Mouse (Mus musculus): Measurements from ENCODE around the gene Rgp1. TPM values are rescaled to one million over a fixed set of nuclear protein-coding genes. Genes with fewer than 3 reads are reported as not detected.
A peak's percentile ranks its signal among the peaks of the same experiment; 100 is the strongest.

The Rgp1 gene
- polyA plus RNA-seq, 1 experiment: 27.9 TPM

DNA sequence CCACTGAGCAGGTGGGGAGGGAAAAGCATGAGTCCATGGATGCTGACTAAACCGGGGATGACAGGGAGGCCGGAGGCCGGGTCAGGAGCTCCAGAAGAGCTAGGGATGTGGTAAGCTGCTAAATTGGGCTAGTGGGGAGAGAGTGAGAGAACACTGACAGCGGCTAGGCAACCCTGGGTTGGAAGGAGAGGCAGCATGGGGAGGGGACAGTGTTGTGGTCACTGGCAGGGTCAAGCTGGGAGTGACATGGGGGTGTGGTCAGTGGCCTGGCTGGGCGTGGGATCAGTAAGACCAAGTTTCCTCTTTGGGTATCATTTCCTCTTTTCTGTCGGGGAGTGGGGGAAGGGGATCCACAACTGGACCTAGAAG, 18.3 kb upstream of the Rgp1 start:
- no peak overlapping the region for H3K9ac ChIP-seq (ENCODE audit: low read depth, poor library complexity, severe bottlenecking)
- no peak overlapping the region for H3K4me3 ChIP-seq (ENCODE audit: low read depth, low read length)
- H3K27me3 ChIP-seq (ENCODE audit: control insufficient read depth, insufficient read depth, low read length, poor library complexity, severe bottlenecking): no peaks in the 10 kb centered on the region
- TF ChIP-seq POLR2A (IDR thresholded peaks at IDR 0.05; ENCODE audit: insufficient read depth, low read length): no peak
- no peak for TF ChIP-seq EP300 (IDR thresholded peaks at IDR 0.05; ENCODE audit: insufficient read depth, low read depth, low read length)
- no peak for TF ChIP-seq CTCF (IDR thresholded peaks at IDR 0.05; ENCODE audit: low read depth, low read length)
- H3K36me3 ChIP-seq (ENCODE audit: control insufficient read depth, insufficient read depth, low read length, poor library complexity, severe bottlenecking): peaks cover 10% of the 10 kb centered on the region
- H3K9me3 ChIP-seq (replicated peaks; ENCODE audit: control insufficient read depth, insufficient read depth, low read length, poor library complexity, severe bottlenecking): no peaks in the 10 kb centered on the region
- no peak overlapping the region for H3K27ac ChIP-seq (ENCODE audit: insufficient read depth, low read length)
- peaks cover 12% of the 10 kb centered on the region for H3K4me1 ChIP-seq (ENCODE audit: control insufficient read depth, insufficient read depth, low read length)

DNA sequence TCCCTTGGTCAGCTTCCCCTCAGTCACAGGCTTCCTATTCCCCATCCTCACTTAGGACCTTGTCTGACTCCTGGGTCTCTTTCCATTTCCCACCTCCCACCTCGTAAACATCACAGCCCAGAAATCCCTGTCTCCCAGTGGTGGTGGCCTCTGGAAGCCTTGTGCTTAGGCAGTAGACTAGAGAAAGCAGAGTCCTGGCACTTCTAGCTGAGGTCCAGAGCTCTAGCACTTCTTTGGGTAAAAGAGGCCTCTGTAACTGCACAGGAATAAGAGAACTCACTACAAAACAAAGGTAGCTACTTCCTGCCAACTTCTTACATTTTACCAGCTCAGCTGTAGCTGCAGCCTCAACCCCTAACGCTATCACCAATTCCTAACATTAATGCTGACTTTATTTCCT, 17.5 kb upstream of the Rgp1 start:
- no peaks in the 10 kb centered on the region for H3K27me3 ChIP-seq (ENCODE audit: control insufficient read depth, insufficient read depth, low read length, poor library complexity, severe bottlenecking)
- peaks cover 2% of the 10 kb centered on the region; the same call in 1 of the 2 replicates for H3K36me3 ChIP-seq (ENCODE audit: control insufficient read depth, insufficient read depth, low read length, poor library complexity, severe bottlenecking)
- no peak overlapping the region for H3K27ac ChIP-seq (ENCODE audit: insufficient read depth, low read length)
- peaks cover 12% of the 10 kb centered on the region for H3K4me1 ChIP-seq (ENCODE audit: control insufficient read depth, insufficient read depth, low read length)
- H3K4me3 ChIP-seq (ENCODE audit: low read depth, low read length): no peak overlapping the region
- peak overlapping the region; percentile 85 for H3K9ac ChIP-seq (ENCODE audit: low read depth, poor library complexity, severe bottlenecking)
- TF ChIP-seq POLR2A (IDR thresholded peaks at IDR 0.05; ENCODE audit: insufficient read depth, low read length) (no peak), EP300 (IDR thresholded peaks at IDR 0.05; ENCODE audit: insufficient read depth, low read depth, low read length) (no peak), CTCF (IDR thresholded peaks at IDR 0.05; ENCODE audit: low read depth, low read length) (no peak)
- H3K9me3 ChIP-seq (replicated peaks; ENCODE audit: control insufficient read depth, insufficient read depth, low read length, poor library complexity, severe bottlenecking): no peaks in the 10 kb centered on the region

DNA sequence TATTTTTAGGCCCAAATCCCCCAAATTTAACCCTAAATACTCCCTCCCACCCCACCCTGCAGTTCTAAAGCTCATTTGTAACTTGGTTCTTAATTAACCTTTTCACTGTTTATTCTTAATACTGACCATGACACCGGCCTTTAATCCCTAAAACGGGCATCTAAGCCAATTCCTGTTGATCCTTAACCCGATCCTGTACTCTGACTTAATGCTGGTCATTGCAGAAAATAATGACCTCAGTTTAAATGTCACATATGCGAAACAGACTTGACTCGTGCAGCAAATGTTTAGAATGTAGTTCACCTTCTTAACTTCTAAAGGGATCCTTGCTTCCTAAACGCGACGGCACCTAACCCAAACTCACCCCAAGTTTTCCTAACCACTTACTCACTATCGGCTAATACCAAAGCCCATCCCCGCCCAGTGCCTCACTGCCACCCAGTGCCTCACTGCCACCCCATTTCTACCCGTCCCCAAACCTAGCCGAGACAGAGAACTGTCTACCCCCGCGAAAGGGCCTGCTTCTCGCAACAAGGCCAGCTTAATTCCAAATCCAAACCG, 17.0 kb upstream of the Rgp1 start:
- no peaks in the 10 kb centered on the region for H3K9me3 ChIP-seq (replicated peaks; ENCODE audit: control insufficient read depth, insufficient read depth, low read length, poor library complexity, severe bottlenecking)
- peak overlapping the region; percentile 97 for H3K4me3 ChIP-seq (ENCODE audit: low read depth, low read length)
- H3K36me3 ChIP-seq (ENCODE audit: control insufficient read depth, insufficient read depth, low read length, poor library complexity, severe bottlenecking): no peaks in the 10 kb centered on the region
- H3K27ac ChIP-seq (ENCODE audit: insufficient read depth, low read length): peak overlapping the region; percentile 92
- no peaks in the 10 kb centered on the region for H3K27me3 ChIP-seq (ENCODE audit: control insufficient read depth, insufficient read depth, low read length, poor library complexity, severe bottlenecking)
- H3K4me1 ChIP-seq (ENCODE audit: control insufficient read depth, insufficient read depth, low read length): peaks cover 11% of the 10 kb centered on the region
- TF ChIP-seq EP300 (IDR thresholded peaks at IDR 0.05; ENCODE audit: insufficient read depth, low read depth, low read length): no peak
- no peak for TF ChIP-seq POLR2A (IDR thresholded peaks at IDR 0.05; ENCODE audit: insufficient read depth, low read length)
- no peak for TF ChIP-seq CTCF (IDR thresholded peaks at IDR 0.05; ENCODE audit: low read depth, low read length)
- peak overlapping the region; percentile 85 for H3K9ac ChIP-seq (ENCODE audit: low read depth, poor library complexity, severe bottlenecking)

DNA sequence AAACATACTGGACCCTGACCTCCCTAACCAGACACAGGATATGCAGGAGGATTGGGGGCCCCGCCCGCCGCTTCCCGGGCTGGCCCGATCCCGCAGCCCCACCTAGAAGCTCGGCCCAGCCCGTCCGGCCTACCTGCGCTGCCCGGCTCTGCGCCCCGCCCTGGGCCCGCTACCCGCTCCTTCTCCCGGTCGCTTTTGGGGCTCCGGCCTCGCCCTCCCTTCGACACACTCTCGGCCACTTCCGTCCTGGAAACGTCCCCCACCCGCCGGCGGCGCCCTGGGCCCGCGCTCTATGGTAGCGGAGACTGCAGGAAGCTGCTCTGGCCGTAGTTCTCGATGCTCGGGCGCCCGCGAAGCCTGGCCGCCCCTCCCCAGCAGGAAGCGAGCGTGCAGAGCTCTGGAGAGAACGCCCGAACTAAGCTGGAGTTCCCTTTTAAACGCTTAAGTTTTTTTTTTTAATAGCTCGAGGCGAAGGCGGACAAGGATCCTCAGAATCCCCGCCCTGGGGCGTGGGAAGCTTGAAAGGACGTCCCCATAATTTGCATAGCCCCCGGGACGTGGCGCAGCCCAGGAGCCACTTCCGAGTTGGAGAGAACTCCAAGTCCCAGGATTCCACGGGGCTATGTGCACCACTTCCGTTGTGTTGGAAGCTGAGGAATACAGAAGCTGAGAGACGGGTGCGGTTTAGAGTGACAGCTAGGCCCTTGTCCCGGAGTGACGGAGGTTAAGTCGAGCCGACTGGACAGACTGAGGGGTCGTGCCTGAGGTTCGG, 16.3 kb upstream of the Rgp1 start, which contains the start of the genes Creb3 and Tln1:
Gene Creb3, plus strand, starts transcription at position 336 of the 772 bp plus-strand sequence.
Gene Tln1, minus strand, starts transcription at position 695 of the 772 bp plus-strand sequence.
- Histone ChIP-seq H3K4me1 (ENCODE audit: control insufficient read depth, insufficient read depth, low read length) (peaks cover 9% of the 10 kb centered on the region), H3K9me3 (replicated peaks; ENCODE audit: control insufficient read depth, insufficient read depth, low read length, poor library complexity, severe bottlenecking) (no peaks in the 10 kb centered on the region), H3K9ac (ENCODE audit: low read depth, poor library complexity, severe bottlenecking) (peak within 1 kb of the TSS; percentile 85), H3K36me3 (ENCODE audit: control insufficient read depth, insufficient read depth, low read length, poor library complexity, severe bottlenecking) (peaks cover under 1% of the 10 kb centered on the region; the same call in 1 of the 2 replicates), H3K4me3 (ENCODE audit: low read depth, low read length) (peak within 1 kb of the TSS; percentile 97), H3K27me3 (ENCODE audit: control insufficient read depth, insufficient read depth, low read length, poor library complexity, severe bottlenecking) (no peaks in the 10 kb centered on the region), H3K27ac (ENCODE audit: insufficient read depth, low read length) (peak within 1 kb of the TSS; percentile 92)
- no peak for TF ChIP-seq CTCF (IDR thresholded peaks at IDR 0.05; ENCODE audit: low read depth, low read length)
- peak; percentile 37; the same call in 1 of the 2 replicates for TF ChIP-seq EP300 (IDR thresholded peaks at IDR 0.05; ENCODE audit: insufficient read depth, low read depth, low read length)
- no peak for TF ChIP-seq POLR2A (IDR thresholded peaks at IDR 0.05; ENCODE audit: insufficient read depth, low read length)

DNA sequence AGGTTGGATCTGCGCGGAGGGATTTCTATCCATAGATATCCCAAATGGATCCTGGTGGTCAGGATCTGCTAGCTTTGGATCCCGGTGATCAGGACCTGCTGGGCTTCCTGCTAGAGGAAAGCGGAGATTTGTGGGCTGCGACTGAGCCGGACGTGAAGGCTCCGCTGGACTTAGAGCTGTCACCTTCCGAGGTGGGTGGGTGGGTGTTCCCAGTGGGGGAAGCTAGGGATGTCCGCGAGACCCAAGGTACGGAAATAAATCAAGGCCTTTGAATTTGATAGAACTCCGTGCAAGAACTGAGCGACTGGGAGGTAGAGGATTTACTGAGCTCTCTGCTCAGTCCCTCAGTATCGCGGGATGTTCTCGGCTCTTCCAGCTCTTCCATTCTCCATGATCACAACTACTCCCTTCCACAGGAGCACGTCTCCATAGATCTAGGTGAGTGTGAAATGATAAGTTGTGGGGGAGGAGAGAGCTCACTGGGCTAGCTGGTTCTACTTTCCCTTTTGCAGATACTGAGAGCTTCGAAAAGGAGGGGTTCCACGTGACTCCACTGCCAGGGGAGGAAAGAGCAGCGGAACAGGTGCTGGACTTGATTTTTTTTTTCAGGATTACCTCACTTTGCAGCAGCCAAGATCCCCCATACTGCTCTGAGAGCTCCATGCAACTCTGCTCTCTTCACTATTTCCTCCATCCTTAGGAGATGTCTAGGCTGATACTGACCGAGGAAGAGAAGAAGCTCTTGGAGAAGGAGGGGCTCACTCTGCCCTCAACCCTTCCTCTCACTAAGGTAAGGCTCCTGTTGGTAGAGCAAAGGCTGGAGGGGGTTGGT, 15.5 kb upstream of the Rgp1 start:
- no peak for TF ChIP-seq CTCF (IDR thresholded peaks at IDR 0.05; ENCODE audit: low read depth, low read length)
- TF ChIP-seq POLR2A (IDR thresholded peaks at IDR 0.05; ENCODE audit: insufficient read depth, low read length): no peak
- TF ChIP-seq EP300 (IDR thresholded peaks at IDR 0.05; ENCODE audit: insufficient read depth, low read depth, low read length): no peak
- H3K36me3 ChIP-seq (ENCODE audit: control insufficient read depth, insufficient read depth, low read length, poor library complexity, severe bottlenecking): peaks cover 7% of the 10 kb centered on the region; the same call in 1 of the 2 replicates
- H3K4me1 ChIP-seq (ENCODE audit: control insufficient read depth, insufficient read depth, low read length): peaks cover 3% of the 10 kb centered on the region
- peak overlapping the region; percentile 85 for H3K9ac ChIP-seq (ENCODE audit: low read depth, poor library complexity, severe bottlenecking)
- no peaks in the 10 kb centered on the region for H3K9me3 ChIP-seq (replicated peaks; ENCODE audit: control insufficient read depth, insufficient read depth, low read length, poor library complexity, severe bottlenecking)
- H3K27ac ChIP-seq (ENCODE audit: insufficient read depth, low read length): no peak overlapping the region
- H3K27me3 ChIP-seq (ENCODE audit: control insufficient read depth, insufficient read depth, low read length, poor library complexity, severe bottlenecking): no peaks in the 10 kb centered on the region
- peak overlapping the region; percentile 97 for H3K4me3 ChIP-seq (ENCODE audit: low read depth, low read length)

All from ES-Bruce4 (cell line).